9 mouse cellular contexts compared by ENCODE assay signal in the genomic region with DNA sequence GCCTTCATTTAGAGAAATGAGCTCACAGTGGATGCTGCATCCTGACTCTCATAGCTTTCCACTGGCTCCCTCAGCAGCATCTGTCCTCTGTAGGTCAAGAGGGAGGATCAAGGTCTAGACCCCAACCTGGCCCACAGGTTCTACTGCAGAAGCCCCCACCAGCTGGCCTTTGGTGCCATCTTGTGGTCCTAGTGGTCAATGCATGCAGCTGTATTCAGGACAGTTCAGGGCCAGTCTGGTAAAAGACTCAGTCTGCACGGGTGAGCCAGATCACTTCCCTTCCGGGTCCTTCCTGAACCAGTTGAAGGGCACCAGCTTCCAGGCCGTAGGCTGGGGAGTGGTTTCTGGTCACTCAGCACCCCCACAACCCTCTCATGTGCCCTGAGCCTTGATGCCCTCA. TPM values are rescaled to one million over a fixed set of nuclear protein-coding genes. Genes with fewer than 3 reads are reported as not detected.
DNase-seq lines count a peak whose midpoint lies in the region; ATAC-seq and TF ChIP-seq lines count a peak whose summit lies in the region.
"Had no signal": no experiment of that assay in that cellular context is flagged by ENCODE, and none has a peak within 500 bp of the region (broad histone marks: within the 10 kb centered on the region; RNA-seq: fewer than 3 reads in every experiment).

No protein-coding gene starts in this region.

- no peak overlapping the region for H3K4me2 ChIP-seq in forebrain, embryonic 13.5 days
- H3K4me2 ChIP-seq in forebrain, embryonic 12.5 days = no peak overlapping the region
- H3K4me2 ChIP-seq in intestine, postnatal 0 days (replicated peaks; ENCODE audit: low read depth) = no peak overlapping the region
- H3K4me2 ChIP-seq in midbrain, embryonic 16.5 days (ENCODE audit: low read length) = no peak overlapping the region
- no peak overlapping the region for H3K4me2 ChIP-seq in stomach, postnatal 0 days (replicated peaks; ENCODE audit: low read depth)

- WGBS in forebrain, embryonic 13.5 days = 18% methylated on average over 3 of the region's 3 CpGs
- WGBS in forebrain, embryonic 12.5 days = 30% methylated on average over 3 of the region's 3 CpGs
- 10% methylated on average over 3 of the region's 3 CpGs for WGBS in intestine, postnatal 0 days
- 17% methylated on average over 3 of the region's 3 CpGs for WGBS in midbrain, embryonic 16.5 days
- 15% methylated on average over 3 of the region's 3 CpGs for WGBS in stomach, postnatal 0 days

- no peak overlapping the region for H3K4me3 ChIP-seq in forebrain, embryonic 13.5 days
- no peak overlapping the region for H3K4me3 ChIP-seq in forebrain, embryonic 12.5 days (replicated peaks)
- H3K4me3 ChIP-seq in intestine, postnatal 0 days (ENCODE audit: low read depth, low read length) = no peak overlapping the region
- no peak overlapping the region for H3K4me3 ChIP-seq in midbrain, embryonic 16.5 days (ENCODE audit: low read depth, low read length)
- no peak overlapping the region for H3K4me3 ChIP-seq in stomach, postnatal 0 days (ENCODE audit: low read depth, low read length)

- H3K27ac ChIP-seq in forebrain, embryonic 13.5 days = no peak overlapping the region
- H3K27ac ChIP-seq in forebrain, embryonic 12.5 days = no peak overlapping the region
- H3K27ac ChIP-seq in intestine, postnatal 0 days (ENCODE audit: low read depth, low read length) = no peak overlapping the region
- no peak overlapping the region for H3K27ac ChIP-seq in midbrain, embryonic 16.5 days (ENCODE audit: low read length)
- H3K27ac ChIP-seq in stomach, postnatal 0 days (replicated peaks) = no peak overlapping the region

- peaks cover 3% of the 10 kb centered on the region; the same call in 1 of the 2 replicates for H3K4me1 ChIP-seq in forebrain, embryonic 13.5 days
- no peaks in the 10 kb centered on the region for H3K4me1 ChIP-seq in forebrain, embryonic 12.5 days
- H3K4me1 ChIP-seq in intestine, postnatal 0 days (replicated peaks; ENCODE audit: control insufficient read depth, insufficient read depth, low read length) = no peaks in the 10 kb centered on the region
- H3K4me1 ChIP-seq in midbrain, embryonic 16.5 days (ENCODE audit: control insufficient read depth, insufficient read depth, low read length) = no peaks in the 10 kb centered on the region
- no peaks in the 10 kb centered on the region for H3K4me1 ChIP-seq in stomach, postnatal 0 days (replicated peaks; ENCODE audit: control insufficient read depth, insufficient read depth)

- DNase-seq in c-Kit-positive CD71-negative TER-119-negative erythroid progenitor cells, embryonic 14.5 days (ENCODE audit: low read depth) = peak; percentile 34
- peak; percentile 34 to 73 for DNase-seq in frontal cortex, postnatal 10 days (ENCODE audit: low spot score in 2 of 2)
- peak; percentile 47 to 73 for DNase-seq in left cerebral cortex, postnatal 14 days (ENCODE audit: low spot score in 2 of 2)
- peak; percentile 78 for DNase-seq in stomach, postnatal 0 days (ENCODE audit: low spot score)

- H3K36me3 ChIP-seq in forebrain, embryonic 13.5 days (ENCODE audit: poor library complexity, severe bottlenecking) = no peaks in the 10 kb centered on the region
- no peaks in the 10 kb centered on the region for H3K36me3 ChIP-seq in forebrain, embryonic 12.5 days (replicated peaks)
- no peaks in the 10 kb centered on the region for H3K36me3 ChIP-seq in intestine, postnatal 0 days (ENCODE audit: control insufficient read depth, insufficient read depth)
- no peaks in the 10 kb centered on the region for H3K36me3 ChIP-seq in midbrain, embryonic 16.5 days (ENCODE audit: control insufficient read depth, insufficient read depth, low read length)
- H3K36me3 ChIP-seq in stomach, postnatal 0 days (ENCODE audit: control insufficient read depth, insufficient read depth, low read length) = no peaks in the 10 kb centered on the region

- H3K9ac ChIP-seq in forebrain, embryonic 13.5 days = no peak overlapping the region
- H3K9ac ChIP-seq in forebrain, embryonic 12.5 days = no peak overlapping the region
- no peak overlapping the region for H3K9ac ChIP-seq in intestine, postnatal 0 days (ENCODE audit: low read depth, low read length)
- H3K9ac ChIP-seq in midbrain, embryonic 16.5 days (ENCODE audit: low read depth, low read length) = no peak overlapping the region
- no peak overlapping the region for H3K9ac ChIP-seq in stomach, postnatal 0 days (ENCODE audit: low read length)

- intact Hi-C loops in left cerebral cortex, postnatal 14 days (cut with DNase I) = loop anchor here (1.0 to 2.0 kb wide), 2 partner anchors 31 to 191 kb away; no protein-coding TSS in a partner anchor

- H3K9me3 ChIP-seq in forebrain, embryonic 13.5 days (replicated peaks) = no peaks in the 10 kb centered on the region
- H3K9me3 ChIP-seq in forebrain, embryonic 12.5 days = no peaks in the 10 kb centered on the region
- no peaks in the 10 kb centered on the region for H3K9me3 ChIP-seq in intestine, postnatal 0 days (ENCODE audit: control insufficient read depth)
- no peaks in the 10 kb centered on the region for H3K9me3 ChIP-seq in midbrain, embryonic 16.5 days (replicated peaks; ENCODE audit: control insufficient read depth, low read length, poor library complexity, severe bottlenecking)
- H3K9me3 ChIP-seq in stomach, postnatal 0 days (ENCODE audit: control insufficient read depth, low read length) = no peaks in the 10 kb centered on the region

- TF ChIP-seq CTCF in intestine, postnatal 0 days (IDR thresholded peaks at IDR 0.05; ENCODE audit: low read depth) = peak; percentile 95
- peak; percentile 97 for TF ChIP-seq CTCF in stomach, postnatal 0 days (IDR thresholded peaks at IDR 0.05; ENCODE audit: low read depth)

- 0 out of 2 replicates have a peak, but pooled peaks have one; percentile 24 for ATAC-seq in forebrain, embryonic 13.5 days
- no peak; the same call in 1 of the 2 replicates for ATAC-seq in forebrain, embryonic 12.5 days (ENCODE audit: low FRiP score)
- ATAC-seq in intestine, postnatal 0 days = peak; percentile 38; the same call in 1 of the 2 replicates
- ATAC-seq in midbrain, embryonic 16.5 days = 0 out of 2 replicates have a peak, but pooled peaks have one; percentile 58
- peak; percentile 46 for ATAC-seq in stomach, postnatal 0 days (ENCODE audit: low FRiP score, low TSS enrichment)

- TF ChIP-seq EP300 in stomach, postnatal 0 days (optimal IDR thresholded peaks at IDR 0.05) = no peak

- H3K27me3 ChIP-seq in forebrain, embryonic 13.5 days = peaks cover 22% of the 10 kb centered on the region; the same call in 1 of the 2 replicates
- H3K27me3 ChIP-seq in forebrain, embryonic 12.5 days = peaks cover 27% of the 10 kb centered on the region
- 0 out of 2 replicates have a peak, but pooled peaks cover 6% of the 10 kb centered on the region for H3K27me3 ChIP-seq in intestine, postnatal 0 days (replicated peaks; ENCODE audit: control insufficient read depth, insufficient read depth, low read length)
- no peaks in the 10 kb centered on the region for H3K27me3 ChIP-seq in midbrain, embryonic 16.5 days (ENCODE audit: control insufficient read depth, insufficient read depth, low read depth, low read length)
- no peaks in the 10 kb centered on the region for H3K27me3 ChIP-seq in stomach, postnatal 0 days (ENCODE audit: control insufficient read depth, insufficient read depth, low read length)

RNA-seq across cellular contexts. Expression of a gene that starts 10.7 kb away (rescaled TPM):
- 0.10 and 0.11 TPM in 2 replicates for polyA plus RNA-seq in forebrain, embryonic 13.5 days (2015; fragmentation: Nextera tagmentation; extraction: Ambion mirVana)
- 0.10 TPM in 1 of 2 replicates, not detected in the other for polyA plus RNA-seq in forebrain, embryonic 12.5 days (2016; fragmentation: Nextera tagmentation; extraction: Ambion mirVana)
- polyA plus RNA-seq in intestine, postnatal 0 days (2015; fragmentation: Nextera tagmentation; extraction: Ambion mirVana) = 0.64 and 0.77 TPM in 2 replicates
- total RNA-seq in left cerebral cortex, postnatal 14 days (2021) = under 1 TPM; 0.15 to 0.26 TPM
- polyA plus RNA-seq in midbrain, embryonic 16.5 days (2015; fragmentation: Nextera tagmentation; extraction: Ambion mirVana) = 0.88 and 1.4 TPM in 2 replicates
- 0.06 and 0.16 TPM in 2 replicates for polyA plus RNA-seq in stomach, postnatal 0 days (2015; fragmentation: Nextera tagmentation; extraction: Ambion mirVana)
- total RNA-seq: neutrophil, adult 5-6 weeks had no signal

RNA-seq across cellular contexts. Expression of a gene that starts 53.4 kb away (rescaled TPM):
- 0.57 and 0.82 TPM in 2 replicates for polyA plus RNA-seq in forebrain, embryonic 13.5 days (2015; fragmentation: Nextera tagmentation; extraction: Ambion mirVana)
- 0.19 and 0.31 TPM in 2 replicates for polyA plus RNA-seq in forebrain, embryonic 12.5 days (2016; fragmentation: Nextera tagmentation; extraction: Ambion mirVana)
- polyA plus RNA-seq in intestine, postnatal 0 days (2015; fragmentation: Nextera tagmentation; extraction: Ambion mirVana) = not detected in 2 replicates
- 1 to 10 TPM; 1.5 to 3.8 TPM for total RNA-seq in left cerebral cortex, postnatal 14 days (2021)
- polyA plus RNA-seq in midbrain, embryonic 16.5 days (2015; fragmentation: Nextera tagmentation; extraction: Ambion mirVana) = 1.5 TPM in 2 replicates
- 0.06 TPM in 1 of 2 replicates, not detected in the other for polyA plus RNA-seq in stomach, postnatal 0 days (2015; fragmentation: Nextera tagmentation; extraction: Ambion mirVana)
- total RNA-seq: neutrophil, adult 5-6 weeks had no signal
